Mouse (Mus musculus): ENCODE data around the gene Lancl3. TPM values are rescaled to one million over a fixed set of nuclear protein-coding genes. Genes with fewer than 3 reads are reported as not detected.

Gene Lancl3
- polyA plus RNA-seq, 1 experiment from 2014 or later = 5.3 TPM

DNA sequence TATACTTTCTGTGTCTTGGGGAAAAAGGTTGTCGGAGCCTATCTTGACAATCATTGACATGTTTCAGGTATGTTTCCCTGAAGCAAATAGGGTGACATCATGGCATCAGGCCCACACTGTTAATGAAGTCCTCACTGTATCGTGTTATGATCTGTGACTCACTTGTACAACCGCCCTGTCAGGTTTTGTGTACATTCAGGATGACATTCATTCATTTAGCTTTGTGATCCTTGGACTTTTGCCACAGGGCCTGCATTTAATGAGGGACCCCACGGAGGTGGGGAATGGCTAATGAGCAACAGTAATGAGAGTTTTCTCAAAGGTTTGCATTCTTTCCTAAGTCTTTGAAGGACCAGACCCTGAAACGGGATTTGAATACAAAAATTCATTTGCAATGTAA is 49.2 kb downstream of the Lancl3 start:
- ATAC-seq (ENCODE audit: low FRiP score, low TSS enrichment) (peak; percentile 37; the same call in 1 of the 2 replicates), DNase-seq (peak; percentile 61)
- 44% methylated on average over 5 of the region's 5 CpGs for WGBS
- H3K4me2 ChIP-seq (ENCODE audit: low read length) = no peak overlapping the region
- H3K27me3 ChIP-seq (ENCODE audit: control insufficient read depth, insufficient read depth, low read length) = no peaks in the 10 kb centered on the region
- no peaks in the 10 kb centered on the region for H3K9me3 ChIP-seq (ENCODE audit: control insufficient read depth, low read length)
- no peaks in the 10 kb centered on the region for H3K36me3 ChIP-seq (ENCODE audit: control insufficient read depth, insufficient read depth, low read length)
- no peak overlapping the region for H3K4me3 ChIP-seq (replicated peaks; ENCODE audit: low read depth, low read length)
- H3K4me1 ChIP-seq (ENCODE audit: control insufficient read depth, insufficient read depth, low read length) = no peaks in the 10 kb centered on the region
- no peak overlapping the region for H3K9ac ChIP-seq (replicated peaks; ENCODE audit: low read length)
- no peak overlapping the region for H3K27ac ChIP-seq (replicated peaks; ENCODE audit: low read depth, low read length)

- WGBS = 84% methylated on average over 10 of the region's 10 CpGs
- H3K4me3 ChIP-seq (replicated peaks; ENCODE audit: low read depth, low read length) = no peak overlapping the region
- no peak overlapping the region for H3K4me2 ChIP-seq (ENCODE audit: low read length)
- no peak overlapping the region for H3K27ac ChIP-seq (replicated peaks; ENCODE audit: low read depth, low read length)
- H3K4me1 ChIP-seq (ENCODE audit: control insufficient read depth, insufficient read depth, low read length) = no peaks in the 10 kb centered on the region
- H3K9ac ChIP-seq (replicated peaks; ENCODE audit: low read length) = no peak overlapping the region
- no peaks in the 10 kb centered on the region for H3K36me3 ChIP-seq (ENCODE audit: control insufficient read depth, insufficient read depth, low read length)
- ATAC-seq (ENCODE audit: low FRiP score, low TSS enrichment) (no peak), DNase-seq (no peak)
- H3K9me3 ChIP-seq (ENCODE audit: control insufficient read depth, low read length) = no peaks in the 10 kb centered on the region
- no peaks in the 10 kb centered on the region for H3K27me3 ChIP-seq (ENCODE audit: control insufficient read depth, insufficient read depth, low read length)
These were observed 54.3 kb downstream of the Lancl3 start for GRCm38 (mm10) chrX:9253990-9254389.

- Histone ChIP-seq H3K9me3 (ENCODE audit: control insufficient read depth, low read length) (no peaks in the 10 kb centered on the region), H3K9ac (replicated peaks; ENCODE audit: low read length) (no peak overlapping the region), H3K4me3 (replicated peaks; ENCODE audit: low read depth, low read length) (no peak overlapping the region), H3K4me1 (ENCODE audit: control insufficient read depth, insufficient read depth, low read length) (no peaks in the 10 kb centered on the region), H3K27ac (replicated peaks; ENCODE audit: low read depth, low read length) (no peak overlapping the region), H3K4me2 (ENCODE audit: low read length) (no peak overlapping the region), H3K27me3 (ENCODE audit: control insufficient read depth, insufficient read depth, low read length) (no peaks in the 10 kb centered on the region), H3K36me3 (ENCODE audit: control insufficient read depth, insufficient read depth, low read length) (no peaks in the 10 kb centered on the region)
- no peak for ATAC-seq (ENCODE audit: low FRiP score, low TSS enrichment)
- WGBS = 96% methylated on average over 3 of the region's 3 CpGs
- no peak for DNase-seq
These were observed 55.2 kb downstream of the Lancl3 start for GRCm38 (mm10) chrX:9254901-9255300.

DNA sequence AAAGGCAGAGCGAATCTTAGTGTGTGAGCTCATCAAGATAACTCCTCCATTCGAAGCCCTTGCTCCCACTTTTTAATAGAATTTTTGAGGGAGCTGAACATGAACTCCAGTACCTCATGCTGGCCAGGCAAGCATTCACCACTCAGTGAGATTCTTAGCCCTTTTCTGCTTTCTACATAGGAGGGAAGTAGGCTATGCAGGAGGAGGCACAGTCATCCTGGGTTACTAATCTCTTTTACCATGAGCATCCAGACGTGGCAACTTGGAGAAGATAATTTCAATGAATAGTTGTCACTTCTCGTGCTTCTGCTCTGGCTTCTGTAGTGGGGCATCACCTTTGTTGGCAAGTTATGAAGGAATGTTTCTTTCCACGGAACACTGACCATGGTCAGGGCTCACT is 57.1 kb downstream of the Lancl3 start, which contains the start of gene Gm14862:
Gene Gm14862 (minus strand): TSS at position 134 of the 400 bp plus-strand sequence.
- no peak within 1 kb of the TSS for H3K9ac ChIP-seq (replicated peaks; ENCODE audit: low read length)
- no peaks in the 10 kb centered on the region for H3K4me1 ChIP-seq (ENCODE audit: control insufficient read depth, insufficient read depth, low read length)
- H3K27ac ChIP-seq (replicated peaks; ENCODE audit: low read depth, low read length) = no peak within 1 kb of the TSS
- H3K4me3 ChIP-seq (replicated peaks; ENCODE audit: low read depth, low read length) = no peak within 1 kb of the TSS
- H3K27me3 ChIP-seq (ENCODE audit: control insufficient read depth, insufficient read depth, low read length) = no peaks in the 10 kb centered on the region
- WGBS = 67% methylated on average over 5 of the region's 5 CpGs
- no peak for ATAC-seq (ENCODE audit: low FRiP score, low TSS enrichment)
- no peaks in the 10 kb centered on the region for H3K9me3 ChIP-seq (ENCODE audit: control insufficient read depth, low read length)
- H3K4me2 ChIP-seq (ENCODE audit: low read length) = no peak within 1 kb of the TSS
- no peaks in the 10 kb centered on the region for H3K36me3 ChIP-seq (ENCODE audit: control insufficient read depth, insufficient read depth, low read length)
- DNase-seq = no peak

DNA sequence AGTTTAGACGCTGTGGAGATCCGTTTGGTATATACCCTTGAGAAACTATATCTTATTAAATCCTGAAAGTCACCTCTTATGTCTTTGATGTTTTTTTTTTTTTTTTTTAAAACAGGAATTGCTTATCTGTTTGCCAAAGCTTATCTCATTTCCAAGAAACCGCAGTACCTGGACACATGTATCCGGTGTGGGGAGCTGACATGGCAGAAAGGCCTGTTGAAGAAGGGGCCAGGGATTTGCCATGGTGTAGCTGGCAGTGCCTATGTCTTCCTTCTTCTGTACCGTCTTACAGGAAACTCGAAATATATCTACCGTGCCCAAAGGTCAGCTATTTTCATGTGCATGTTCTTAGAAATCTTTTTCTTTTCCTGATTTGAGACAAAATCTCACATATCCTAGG is 58.1 kb downstream of the Lancl3 start:
- DNase-seq (no peak), ATAC-seq (ENCODE audit: low FRiP score, low TSS enrichment) (no peak)
- Histone ChIP-seq H3K4me3 (replicated peaks; ENCODE audit: low read depth, low read length) (no peak overlapping the region), H3K4me2 (ENCODE audit: low read length) (no peak overlapping the region), H3K9me3 (ENCODE audit: control insufficient read depth, low read length) (no peaks in the 10 kb centered on the region), H3K27me3 (ENCODE audit: control insufficient read depth, insufficient read depth, low read length) (no peaks in the 10 kb centered on the region), H3K27ac (replicated peaks; ENCODE audit: low read depth, low read length) (no peak overlapping the region), H3K9ac (replicated peaks; ENCODE audit: low read length) (no peak overlapping the region), H3K4me1 (ENCODE audit: control insufficient read depth, insufficient read depth, low read length) (no peaks in the 10 kb centered on the region), H3K36me3 (ENCODE audit: control insufficient read depth, insufficient read depth, low read length) (no peaks in the 10 kb centered on the region)
- 93% methylated on average over 7 of the region's 7 CpGs for WGBS

GRCm38 (mm10) chrX:9259267-9259666 is 59.6 kb downstream of the Lancl3 start:
- Histone ChIP-seq H3K4me1 (ENCODE audit: control insufficient read depth, insufficient read depth, low read length) (no peaks in the 10 kb centered on the region), H3K27ac (replicated peaks; ENCODE audit: low read depth, low read length) (no peak overlapping the region), H3K27me3 (ENCODE audit: control insufficient read depth, insufficient read depth, low read length) (no peaks in the 10 kb centered on the region), H3K4me3 (replicated peaks; ENCODE audit: low read depth, low read length) (no peak overlapping the region), H3K4me2 (ENCODE audit: low read length) (no peak overlapping the region), H3K36me3 (ENCODE audit: control insufficient read depth, insufficient read depth, low read length) (no peaks in the 10 kb centered on the region), H3K9ac (replicated peaks; ENCODE audit: low read length) (no peak overlapping the region), H3K9me3 (ENCODE audit: control insufficient read depth, low read length) (no peaks in the 10 kb centered on the region)
- WGBS = 69% methylated on average over 1 of the region's 1 CpGs
- DNase-seq = no peak
- no peak for ATAC-seq (ENCODE audit: low FRiP score, low TSS enrichment)

- ATAC-seq (ENCODE audit: low FRiP score, low TSS enrichment) = no peak
- WGBS = 54% methylated on average over 3 of the region's 3 CpGs
These were observed 71.4 kb downstream of the Lancl3 start for GRCm38 (mm10) chrX:9271112-9271511.

GRCm38 (mm10) chrX:9271947-9272459 is 72.3 kb downstream of the Lancl3 start:
- H3K27ac ChIP-seq (replicated peaks; ENCODE audit: low read depth, low read length) = no peak overlapping the region
- 30% methylated on average over 8 of the region's 8 CpGs for WGBS
- H3K27me3 ChIP-seq (ENCODE audit: control insufficient read depth, insufficient read depth, low read length) = no peaks in the 10 kb centered on the region
- H3K4me1 ChIP-seq (ENCODE audit: control insufficient read depth, insufficient read depth, low read length) = no peaks in the 10 kb centered on the region
- no peaks in the 10 kb centered on the region for H3K9me3 ChIP-seq (ENCODE audit: control insufficient read depth, low read length)
- peak overlapping the region; percentile 53 for H3K4me2 ChIP-seq (ENCODE audit: low read length)
- peak overlapping the region; percentile 50 for H3K4me3 ChIP-seq (replicated peaks; ENCODE audit: low read depth, low read length)
- DNase-seq (no peak), ATAC-seq (ENCODE audit: low FRiP score, low TSS enrichment) (no peak)
- no peaks in the 10 kb centered on the region for H3K36me3 ChIP-seq (ENCODE audit: control insufficient read depth, insufficient read depth, low read length)
- no peak overlapping the region; the same call in 1 of the 2 replicates for H3K9ac ChIP-seq (replicated peaks; ENCODE audit: low read length)

More at GRCm38 (mm10) chrX:9271112-9271511, 71.4 kb downstream of the Lancl3 start:
- H3K9ac ChIP-seq (replicated peaks; ENCODE audit: low read length) = no peak overlapping the region
- H3K4me3 ChIP-seq (replicated peaks; ENCODE audit: low read depth, low read length) = no peak overlapping the region
- no peak overlapping the region for H3K4me2 ChIP-seq (ENCODE audit: low read length)
- H3K9me3 ChIP-seq (ENCODE audit: control insufficient read depth, low read length) = no peaks in the 10 kb centered on the region
- H3K27ac ChIP-seq (replicated peaks; ENCODE audit: low read depth, low read length) = no peak overlapping the region
- no peak for DNase-seq
- no peaks in the 10 kb centered on the region for H3K36me3 ChIP-seq (ENCODE audit: control insufficient read depth, insufficient read depth, low read length)
- H3K27me3 ChIP-seq (ENCODE audit: control insufficient read depth, insufficient read depth, low read length) = no peaks in the 10 kb centered on the region
- H3K4me1 ChIP-seq (ENCODE audit: control insufficient read depth, insufficient read depth, low read length) = no peaks in the 10 kb centered on the region
